Mouse (Mus musculus): ENCODE data around the gene Cfap97d1.

DNA sequence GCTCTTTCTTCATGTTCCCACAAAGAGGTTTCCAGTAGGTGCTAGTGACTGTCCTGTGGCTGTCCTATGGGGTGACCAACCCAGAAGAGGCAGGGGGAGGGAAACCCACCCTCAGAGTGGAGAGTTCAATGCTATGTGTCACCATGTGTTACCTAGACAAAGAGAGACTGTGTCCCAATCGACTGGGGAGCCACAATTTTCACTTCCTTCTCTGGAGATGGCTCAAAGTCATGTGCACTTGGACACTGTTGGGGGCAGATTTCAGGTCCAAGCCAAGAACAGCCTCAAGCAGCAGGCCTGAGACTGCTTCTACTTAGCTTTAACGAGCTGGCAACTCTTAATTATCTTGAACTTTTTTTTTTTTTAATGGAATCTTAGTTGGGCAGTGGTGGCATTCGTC, 12.0 kb upstream of the Cfap97d1 start:
- TF ChIP-seq POLR2A (IDR thresholded peaks at IDR 0.05; ENCODE audit: insufficient read length, low read depth) (no peak), TCF12 (IDR thresholded peaks at IDR 0.05; ENCODE audit: insufficient read depth, poor library complexity, severe bottlenecking) (no peak), USF1 (IDR thresholded peaks at IDR 0.05; ENCODE audit: low read depth) (no peak), MYOD1 (IDR thresholded peaks at IDR 0.05; ENCODE audit: control insufficient read depth in 1 of 3, insufficient read length in 2 of 3, low read depth in 2 of 3) (no peak), MAX (IDR thresholded peaks at IDR 0.05; ENCODE audit: low read depth) (no peak), CEBPB (IDR thresholded peaks at IDR 0.05; ENCODE audit: insufficient read depth, poor library complexity, severe bottlenecking) (no peak), REST (IDR thresholded peaks at IDR 0.05; ENCODE audit: insufficient read depth, insufficient read length) (no peak), SRF (IDR thresholded peaks at IDR 0.05; ENCODE audit: control insufficient read depth, insufficient read length, low read depth) (no peak), E2F4 (IDR thresholded peaks at IDR 0.05; ENCODE audit: insufficient read depth) (no peak)

Measured in myocyte (in vitro differentiated cells).